Mouse (Mus musculus) layer of hippocampus, adult 18-20 months (tissue): ENCODE measurements around the gene Morn3. TPM values are rescaled to one million over a fixed set of nuclear protein-coding genes. Genes with fewer than 3 reads are reported as not detected.
A peak's percentile ranks its signal among the peaks of the same experiment; 100 is the strongest.

Source experiments
- DNase-seq, 2 experiments: peaks; one replicate each; pipeline ENCODE4 v3.0.0; 2022; ENCODE audit warnings: low spot score in 2 of 2
- total RNA-seq, 2 experiments: library from RNA; stranded (reverse); gene quantifications; 2 replicates each; pipeline ENCODE4 v1.2.3; 2021

Morn3 gene
- total RNA-seq, 2 experiments from 2014 or later = 0.38 to 0.94 TPM

- DNase-seq = peak; percentile 55 to 87
Observed at GRCm38 (mm10) chr5:122994303-122994846, 52.4 kb downstream of the Morn3 start.

DNA sequence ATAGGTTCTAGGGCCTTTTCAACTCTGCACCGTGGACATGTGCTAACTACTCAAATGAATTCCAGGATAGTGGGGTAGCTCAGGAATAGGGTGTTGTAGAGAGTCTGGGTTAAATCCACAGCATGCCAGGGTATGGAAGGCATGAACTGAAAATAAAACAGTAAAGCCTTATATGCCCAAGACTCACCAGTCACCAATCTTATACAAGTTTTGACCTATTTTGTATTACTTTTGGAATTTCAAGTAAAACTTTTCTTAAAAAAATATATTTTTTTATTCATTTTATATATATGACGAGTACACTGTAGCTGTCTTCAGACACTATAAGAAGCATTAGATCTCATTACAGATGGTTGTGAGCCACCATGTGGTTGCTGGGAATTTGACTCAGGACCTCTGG, 53.0 kb downstream of the Morn3 start:
- no peak for DNase-seq

DNA sequence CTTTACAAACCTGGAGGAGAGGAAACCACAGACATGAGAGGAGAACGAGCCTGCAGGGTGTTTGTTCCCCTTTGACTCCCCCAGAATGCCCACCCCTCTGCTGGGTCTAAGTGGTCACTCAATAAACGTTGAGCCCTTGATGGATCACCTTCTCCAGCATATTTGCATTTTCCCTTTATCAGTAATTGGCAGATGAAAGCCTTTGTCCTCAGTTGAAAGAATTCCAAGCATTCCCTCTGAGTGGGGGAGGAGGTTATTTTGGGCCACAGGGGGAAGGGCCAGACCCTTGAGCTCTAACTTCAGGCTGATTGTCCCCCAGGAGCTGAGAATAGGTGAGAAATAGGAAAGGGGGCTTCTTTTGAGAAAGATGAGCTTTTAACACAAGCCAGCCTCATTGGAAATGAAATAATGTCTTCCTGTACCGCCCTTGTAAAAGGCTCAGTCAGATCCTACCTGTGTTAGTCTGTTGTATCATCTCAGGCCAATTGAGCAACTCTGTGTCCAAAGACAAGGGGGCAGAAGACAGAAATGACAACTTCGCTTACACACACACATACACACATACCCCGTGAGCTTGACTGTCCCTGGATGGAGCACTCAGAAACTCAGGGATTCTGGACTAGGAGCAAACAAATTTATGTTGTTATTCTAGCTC, 55.3 kb downstream of the Morn3 start:
- DNase-seq = no peak

GRCm38 (mm10) chr5:122990411-122991160, 56.2 kb downstream of the Morn3 start:
- no peak for DNase-seq

DNA sequence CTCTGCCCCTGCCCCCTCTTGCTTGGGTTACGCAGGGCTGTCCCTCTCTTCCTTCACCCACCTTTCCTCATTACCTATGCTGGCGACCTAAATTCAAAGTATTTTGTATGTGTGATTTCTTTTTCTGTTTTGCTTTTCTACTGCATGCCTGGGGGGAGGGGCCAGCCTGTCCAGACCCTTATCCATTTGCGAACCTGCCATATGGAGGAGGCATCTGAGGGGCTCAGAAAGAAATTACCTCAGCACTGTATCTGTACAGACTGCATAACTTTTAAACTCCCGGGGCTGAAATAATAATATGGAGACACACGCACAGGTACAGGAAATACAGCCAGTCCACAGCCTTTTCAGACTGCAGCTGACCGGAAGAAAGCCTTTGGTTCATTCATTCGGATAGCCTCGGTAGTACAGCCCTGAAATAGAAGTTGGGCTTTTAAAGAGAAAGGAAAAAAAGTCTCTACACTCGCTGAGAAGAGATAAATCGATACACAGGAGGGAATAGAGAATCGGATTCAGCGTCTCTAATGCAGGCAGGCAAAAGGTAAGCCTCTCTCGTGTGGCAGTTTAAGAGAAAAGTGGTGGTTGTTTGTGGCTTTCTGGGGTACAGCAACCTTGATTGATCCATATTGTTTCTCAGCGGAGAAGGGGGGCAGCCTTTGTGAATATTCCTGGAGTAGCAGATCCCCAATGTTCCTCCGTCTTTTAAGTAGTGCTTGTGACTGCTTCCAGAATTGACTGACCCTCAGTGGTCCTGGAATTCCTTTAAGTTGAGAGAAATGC, 57.1 kb downstream of the Morn3 start, which contains the start of gene Kdm2b:
TSS of gene Kdm2b (minus strand) at position 273 of the 780 bp plus-strand sequence.
- no peak for DNase-seq

GRCm38 (mm10) chr5:122989001-122989525, 57.8 kb downstream of the Morn3 start:
- DNase-seq = peak; percentile 56 to 80

DNA sequence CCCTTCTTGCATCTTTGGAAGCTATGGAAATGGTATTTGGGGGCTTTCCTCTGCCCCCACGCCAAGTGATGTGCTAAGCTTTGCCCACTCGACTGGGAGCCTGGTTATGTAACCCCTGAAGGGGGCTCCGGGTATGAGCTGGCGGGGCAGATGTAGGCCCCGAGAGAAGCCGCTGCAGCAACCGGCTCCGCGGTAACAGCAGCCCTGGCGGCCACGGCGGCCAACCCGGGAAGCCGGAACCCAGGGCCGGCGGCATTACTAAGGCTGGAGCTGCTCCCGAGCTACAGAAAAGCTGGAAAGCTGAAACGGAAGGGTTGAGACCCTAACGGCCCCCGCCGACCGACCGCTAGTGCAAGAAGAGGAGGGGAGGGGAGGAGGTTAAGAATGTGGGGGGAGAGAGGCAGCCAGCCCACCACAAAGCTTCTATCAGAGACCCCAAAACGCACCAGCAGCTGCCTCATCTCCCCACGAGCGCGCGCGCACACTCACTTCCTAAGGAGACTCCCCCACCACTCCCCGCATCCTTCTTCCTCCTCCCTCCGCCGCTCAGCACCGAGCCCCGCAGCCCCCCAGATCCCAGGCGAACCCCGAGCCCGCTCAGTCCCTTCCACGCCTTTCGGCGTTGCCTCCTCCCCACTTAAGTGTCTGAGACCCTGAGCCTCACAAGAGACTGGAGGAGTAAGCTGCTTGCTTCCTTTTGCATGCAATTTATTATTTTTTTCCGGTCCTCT, 58.6 kb downstream of the Morn3 start:
- DNase-seq = peak; percentile 54 to 58

GRCm38 (mm10) chr5:122987211-122988020, 59.4 kb downstream of the Morn3 start:
- peak in 1 of 2 experiments; percentile 44 for DNase-seq

DNA sequence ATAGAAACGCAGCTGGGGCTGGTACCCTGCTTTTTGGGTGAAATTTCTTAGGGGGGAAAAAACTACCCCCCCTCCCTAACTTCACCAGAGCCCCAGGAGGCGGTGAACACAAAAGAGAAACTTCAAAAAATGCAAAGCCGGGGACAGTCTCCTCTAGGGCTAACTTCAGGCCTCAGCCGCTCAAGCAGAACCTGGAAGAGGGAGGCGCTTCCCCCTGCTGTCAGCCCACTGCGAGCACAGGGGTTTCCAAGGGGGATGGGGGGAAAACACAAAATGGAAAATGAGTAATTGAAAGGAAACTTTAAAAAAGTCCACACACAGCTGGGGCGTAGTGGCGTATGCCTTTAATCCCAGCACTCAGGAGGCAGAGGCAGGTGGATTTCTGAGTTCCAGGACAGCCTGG, 60.7 kb downstream of the Morn3 start:
- no peak for DNase-seq

Other genes with a start within 250 kb of the Morn3 start
- 100 to 1,000 TPM; 196 to 200 TPM for gene Anapc5, start 225.7 kb downstream of the Morn3 start, total RNA-seq
- gene Rnf34, start 197.0 kb downstream of the Morn3 start, total RNA-seq = 10 to 100 TPM; 50.2 to 71.5 TPM
- gene Kdm2b, start 57.2 kb downstream of the Morn3 start, total RNA-seq = 10 to 100 TPM; 33.5 to 39.4 TPM
- gene Orai1, start 31.9 kb downstream of the Morn3 start, total RNA-seq = 10 to 100 TPM; 11.2 to 11.9 TPM
- 10 to 100 TPM; 16.4 to 17.6 TPM for gene Tmem120b, start 21.4 kb upstream of the Morn3 start, total RNA-seq
- gene Rhof, start 85.7 kb upstream of the Morn3 start, total RNA-seq = 10 to 100 TPM; 49.1 to 50.9 TPM
- 10 to 100 TPM; 34.8 to 37.4 TPM for gene Setd1b, start 95.2 kb upstream of the Morn3 start, total RNA-seq
- gene Psmd9, start 122.4 kb upstream of the Morn3 start, total RNA-seq = 10 to 100 TPM; 26.5 to 31.5 TPM
- gene Hpd, start 135.7 kb upstream of the Morn3 start, total RNA-seq = not detected
- 1 to 10 TPM; 4.6 to 6.0 TPM for gene Wdr66, start 205.1 kb upstream of the Morn3 start, total RNA-seq